Mouse (Mus musculus) kidney, postnatal 0 days (tissue): ENCODE measurements around the gene Ccdc144b. TPM values are rescaled to one million over a fixed set of nuclear protein-coding genes. Genes with fewer than 3 reads are reported as not detected.

Experiments
- ATAC-seq: fragments of 200-750 bp; cut with Nextera tagmentation; replicated peaks from 2 replicates; pipeline ENCODE4 v1.8.0; 2017; ENCODE audit warnings: low read depth, moderate number of reproducible peaks, moderate TSS enrichment, moderate library complexity; ENCODE audit not compliant: low FRiP score
- DNase-seq: peaks from one replicate; pipeline ENCODE4 v3.0.0-alpha.2; 2016; ENCODE audit warnings: low spot score
- H3K27ac ChIP-seq: fragments of 300-500 bp; sonication (generic); 2 replicates; pipeline ENCODE4 v1.5.1; 2014; ENCODE audit warnings: mild to moderate bottlenecking
- H3K27me3 ChIP-seq: fragments of 300-500 bp; sonication (generic); 2 replicates; pipeline ENCODE4 v1.6.1; 2014; ENCODE audit warnings: low read length, mixed read lengths; ENCODE audit not compliant: insufficient read depth
- H3K36me3 ChIP-seq: fragments of 300-500 bp; sonication (generic); 2 replicates; pipeline ENCODE4 v1.6.1; 2014; ENCODE audit warnings: low read length, mixed read lengths; ENCODE audit not compliant: insufficient read depth
- H3K4me1 ChIP-seq: fragments of 300-500 bp; sonication (generic); replicated peaks from 2 replicates; pipeline ENCODE4 v1.6.1; 2014; ENCODE audit warnings: antibody characterized with exemption, low read length, mixed read lengths; ENCODE audit not compliant: insufficient read depth
- H3K4me2 ChIP-seq: fragments of 300-500 bp; sonication (generic); 2 replicates; pipeline ENCODE4 v1.6.1; 2014; ENCODE audit warnings: mild to moderate bottlenecking, low read length, moderate library complexity, mixed read lengths
- H3K4me3 ChIP-seq: fragments of 300-500 bp; sonication (generic); replicated peaks from 2 replicates; pipeline ENCODE4 v1.5.1; 2014; ENCODE audit warnings: low read depth, low read length
- H3K9ac ChIP-seq: fragments of 300-500 bp; sonication (generic); 2 replicates; pipeline ENCODE4 v1.6.1; 2014; ENCODE audit warnings: low read depth, low read length
- H3K9me3 ChIP-seq: fragments of 300-500 bp; sonication (generic); replicated peaks from 2 replicates; pipeline ENCODE4 v1.6.1; 2016; ENCODE audit warnings: low read length, inconsistent platforms, mixed read lengths
- CTCF ChIP-seq: IDR thresholded peaks from 2 replicates; pipeline ENCODE4 v1.5.1; 2016; ENCODE audit warnings: antibody characterized with exemption, low read depth, mild to moderate bottlenecking, moderate library complexity
- WGBS: fragments of 180-500 bp; shearing (Covaris S2); extraction: QIAGEN DNeasy Blood & Tissue Kit; methylation state at CpG from one replicate; pipeline ENCODE4 v1.1.7; 2014; 5-methylcytosine and 5-hydroxymethylcytosine counted together
- polyA plus RNA-seq: library from polyadenylated mRNA; unstranded; fragments of >200 nt; fragmentation: Nextera tagmentation; extraction: Ambion mirVana; gene quantifications from 2 replicates; pipeline ENCODE4 v1.2.1, GENCODE M21; 2015

The Ccdc144b gene
- not detected in 2 replicates for polyA plus RNA-seq

- ATAC-seq: no peak
- Histone ChIP-seq H3K9me3 (no peaks in the 10 kb centered on the region), H3K27me3 (no peaks in the 10 kb centered on the region), H3K4me1 (no peaks in the 10 kb centered on the region), H3K9ac (no peak within 1 kb of the TSS), H3K27ac (no peak within 1 kb of the TSS), H3K4me3 (no peak within 1 kb of the TSS), H3K4me2 (no peak within 1 kb of the TSS), H3K36me3 (no peaks in the 10 kb centered on the region)
- WGBS: 92% methylated on average over 6 of the region's 6 CpGs
- DNase-seq: no peak
- TF ChIP-seq CTCF: no peak
These were observed at the start of gene Ccdc144b for GRCm38 (mm10) chr3:36053447-36053846. TSS of gene Ccdc144b (minus strand) at chr3:36053547.

GRCm38 (mm10) chr3:36095371-36095770, 42.0 kb upstream of the Ccdc144b start:
- no peak for ATAC-seq
- no peak for TF ChIP-seq CTCF
- H3K9ac ChIP-seq: no peak overlapping the region
- no peaks in the 10 kb centered on the region for H3K9me3 ChIP-seq
- 0 out of 2 replicates have a peak, but pooled peaks cover under 1% of the 10 kb centered on the region for H3K36me3 ChIP-seq
- no peaks in the 10 kb centered on the region for H3K4me1 ChIP-seq
- no peak overlapping the region for H3K4me3 ChIP-seq
- DNase-seq: no peak
- no peak overlapping the region for H3K27ac ChIP-seq
- no peaks in the 10 kb centered on the region for H3K27me3 ChIP-seq
- no peak overlapping the region for H3K4me2 ChIP-seq
- 92% methylated on average over 2 of the region's 2 CpGs for WGBS

- 86% methylated on average over 9 of the region's 9 CpGs for WGBS
- no peak for ATAC-seq
- Histone ChIP-seq H3K4me2 (no peak overlapping the region), H3K27ac (no peak overlapping the region), H3K9ac (no peak overlapping the region), H3K9me3 (no peaks in the 10 kb centered on the region), H3K4me1 (no peaks in the 10 kb centered on the region), H3K36me3 (peaks cover 67% of the 10 kb centered on the region), H3K27me3 (no peaks in the 10 kb centered on the region), H3K4me3 (no peak overlapping the region)
- no peak for TF ChIP-seq CTCF
- DNase-seq: no peak
These were observed 34.2 kb upstream of the Ccdc144b start for GRCm38 (mm10) chr3:36087591-36087990.

GRCm38 (mm10) chr3:36085394-36085793, 32.0 kb upstream of the Ccdc144b start:
- Histone ChIP-seq H3K9me3 (no peaks in the 10 kb centered on the region), H3K27ac (no peak overlapping the region), H3K4me1 (no peaks in the 10 kb centered on the region), H3K36me3 (peaks cover 87% of the 10 kb centered on the region), H3K4me3 (no peak overlapping the region), H3K9ac (no peak overlapping the region), H3K27me3 (no peaks in the 10 kb centered on the region), H3K4me2 (no peak overlapping the region)
- DNase-seq (no peak), ATAC-seq (no peak)
- 96% methylated on average over 5 of the region's 5 CpGs for WGBS
- no peak for TF ChIP-seq CTCF

- H3K9me3 ChIP-seq: no peaks in the 10 kb centered on the region
- H3K36me3 ChIP-seq: peaks cover 79% of the 10 kb centered on the region
- DNase-seq (no peak), ATAC-seq (no peak)
- H3K27ac ChIP-seq: no peak overlapping the region
- H3K9ac ChIP-seq: no peak overlapping the region
- no peaks in the 10 kb centered on the region for H3K4me1 ChIP-seq
- TF ChIP-seq CTCF: no peak
- no peak overlapping the region for H3K4me2 ChIP-seq
- H3K4me3 ChIP-seq: no peak overlapping the region
- WGBS: 92% methylated on average over 7 of the region's 7 CpGs
- no peaks in the 10 kb centered on the region for H3K27me3 ChIP-seq
These were observed 30.0 kb upstream of the Ccdc144b start for GRCm38 (mm10) chr3:36083381-36083780.

- ATAC-seq (no peak), DNase-seq (no peak)
- 90% methylated on average over 4 of the region's 4 CpGs for WGBS
- TF ChIP-seq CTCF: no peak
- Histone ChIP-seq H3K4me1 (no peaks in the 10 kb centered on the region), H3K9ac (no peak overlapping the region), H3K36me3 (peaks cover 79% of the 10 kb centered on the region), H3K4me2 (no peak overlapping the region), H3K4me3 (no peak overlapping the region), H3K27me3 (no peaks in the 10 kb centered on the region), H3K27ac (no peak overlapping the region), H3K9me3 (no peaks in the 10 kb centered on the region)
These were observed 29.5 kb upstream of the Ccdc144b start for GRCm38 (mm10) chr3:36082843-36083242.

GRCm38 (mm10) chr3:36080741-36081140, 27.4 kb upstream of the Ccdc144b start:
- no peak for TF ChIP-seq CTCF
- Histone ChIP-seq H3K9me3 (no peaks in the 10 kb centered on the region), H3K4me3 (no peak overlapping the region), H3K4me1 (no peaks in the 10 kb centered on the region), H3K4me2 (no peak overlapping the region), H3K9ac (no peak overlapping the region), H3K27ac (no peak overlapping the region), H3K27me3 (no peaks in the 10 kb centered on the region), H3K36me3 (peaks cover 80% of the 10 kb centered on the region)
- no peak for ATAC-seq
- 93% methylated on average over 5 of the region's 5 CpGs for WGBS
- no peak for DNase-seq
